Mouse (Mus musculus): ENCODE measurements around the gene Foxn1.

DNA sequence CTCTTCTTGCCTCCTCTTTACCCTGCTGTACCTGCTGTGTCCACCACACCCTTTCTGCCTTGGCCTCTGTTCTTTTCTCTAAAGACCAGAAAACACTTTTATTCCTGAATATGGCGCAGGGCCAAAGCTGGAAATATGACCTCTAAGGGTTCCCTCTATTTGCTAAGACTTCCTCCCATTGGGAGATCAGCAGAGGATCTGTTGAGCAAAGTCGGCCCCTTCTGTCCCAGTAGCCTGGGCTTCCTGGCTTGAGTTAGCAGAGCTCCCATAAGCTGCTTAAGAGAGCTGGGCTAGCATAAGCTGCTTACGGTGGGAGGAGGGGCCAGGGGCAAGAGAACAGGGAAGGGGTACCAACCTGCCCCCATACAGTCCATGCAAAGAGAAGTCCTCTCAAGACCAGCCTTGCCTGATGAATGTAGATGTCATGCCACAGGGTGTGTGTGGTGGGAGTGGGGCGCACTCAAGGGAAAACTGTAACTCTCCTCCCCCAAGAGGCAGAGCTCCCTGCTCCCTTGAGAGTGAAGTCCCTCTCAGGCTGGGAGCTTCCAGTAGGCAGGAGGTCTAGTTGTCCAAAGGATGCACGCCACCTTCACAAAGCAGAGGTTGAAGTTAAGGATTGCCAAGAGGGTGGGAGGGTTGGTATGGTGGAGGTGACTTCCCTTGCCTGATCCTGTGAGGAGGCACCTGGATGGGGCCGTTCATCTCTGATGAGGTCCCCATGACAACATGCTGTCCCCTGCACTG, 39.9 kb downstream of the Foxn1 start:
- TF ChIP-seq CTCF (IDR thresholded peaks at IDR 0.05; ENCODE audit: low read depth): no peak
- TF ChIP-seq EP300 (IDR thresholded peaks at IDR 0.05; ENCODE audit: low read depth): no peak
